Mouse (Mus musculus): ENCODE measurements around the gene Fam240a.

DNA sequence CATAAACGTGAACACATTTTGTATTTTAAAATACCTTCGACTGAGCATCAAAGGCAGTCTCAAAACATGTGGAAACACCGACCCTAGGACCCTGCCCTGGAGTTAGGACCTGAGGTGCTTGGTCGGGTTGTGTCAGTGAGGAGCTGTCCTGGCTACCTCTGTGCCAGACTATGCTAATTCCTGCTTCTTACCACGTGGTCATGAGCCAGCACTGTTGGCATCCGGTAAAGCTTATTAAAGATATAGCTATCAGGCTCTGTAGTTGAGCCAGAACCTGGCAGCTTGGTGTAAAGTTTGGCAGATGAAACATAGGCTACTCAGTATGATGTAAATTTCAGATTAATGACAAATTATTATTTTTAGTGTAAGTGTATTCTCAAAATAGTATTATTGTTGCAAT lies 35.7 kb upstream of the Fam240a start:
- no peak for TF ChIP-seq CTCF (IDR thresholded peaks at IDR 0.05; ENCODE audit: control insufficient read depth, insufficient read depth, low read length)
- no peak for TF ChIP-seq POLR2A (IDR thresholded peaks at IDR 0.05; ENCODE audit: borderline replicate concordance, control insufficient read depth, low read depth, low read length)
